Mouse (Mus musculus) limb, embryonic 11.5 days (tissue): Measurements from ENCODE around the gene Tmem270. TPM values are rescaled to one million over a fixed set of nuclear protein-coding genes. Genes with fewer than 3 reads are reported as not detected.

Experiments used
- polyA plus RNA-seq: library from polyadenylated mRNA; unstranded; fragments of >200 nt; fragmentation: Nextera tagmentation; extraction: Ambion mirVana; gene quantifications from 2 replicates; pipeline ENCODE4 v1.2.1, GENCODE M21; 2014

Gene Tmem270
- polyA plus RNA-seq, 1 experiment from 2014 or later, result not detected

Other genes starting within 250 kb of the Tmem270 start
- gene Limk1, start 218.1 kb downstream of the Tmem270 start, polyA plus RNA-seq, result 5.4 and 5.6 TPM in 2 replicates
- 3.8 and 4.2 TPM in 2 replicates for gene Eln, start 159.4 kb downstream of the Tmem270 start, polyA plus RNA-seq
- gene Cldn13, start 8.8 kb upstream of the Tmem270 start, polyA plus RNA-seq, result 1.5 and 2.8 TPM in 2 replicates
- 13.7 and 17.2 TPM in 2 replicates for gene Mettl27, start 25.6 kb upstream of the Tmem270 start, polyA plus RNA-seq
- 13.6 and 13.9 TPM in 2 replicates for gene Cldn4, start 40.2 kb upstream of the Tmem270 start, polyA plus RNA-seq
- gene Cldn3, start 79.5 kb upstream of the Tmem270 start, polyA plus RNA-seq, result 3.4 and 4.3 TPM in 2 replicates
- gene Abhd11, start 102.4 kb upstream of the Tmem270 start, polyA plus RNA-seq, result 27.8 and 28.5 TPM in 2 replicates
- gene Stx1a, start 116.7 kb upstream of the Tmem270 start, polyA plus RNA-seq, result 8.2 and 10.2 TPM in 2 replicates
- 33.3 and 34.1 TPM in 2 replicates for gene Dnajc30, start 157.5 kb upstream of the Tmem270 start, polyA plus RNA-seq
- 156 and 157 TPM in 2 replicates for gene Bud23, start 158.2 kb upstream of the Tmem270 start, polyA plus RNA-seq
- 10.0 and 10.7 TPM in 2 replicates for gene Vps37d, start 171.5 kb upstream of the Tmem270 start, polyA plus RNA-seq
- 3.2 and 3.3 TPM in 2 replicates for gene Mlxipl, start 183.2 kb upstream of the Tmem270 start, polyA plus RNA-seq
- 21.4 and 22.5 TPM in 2 replicates for gene Tbl2, start 242.9 kb upstream of the Tmem270 start, polyA plus RNA-seq